Mouse (Mus musculus) lung, adult 18-20 months (tissue): ENCODE results near the gene Ccnl2.

ENCODE experiments used
- DNase-seq, 2 experiments: peaks; one replicate each; pipeline ENCODE4 v3.0.0; 2022; ENCODE audit warnings: mixed read lengths in 2 of 2

The Ccnl2 gene

GRCm38 (mm10) chr4:155840076-155841002 lies 28.1 kb downstream of the Ccnl2 start:
- DNase-seq = no peak

- peak; percentile 81 to 87 for DNase-seq
These were observed 28.7 kb downstream of the Ccnl2 start for GRCm38 (mm10) chr4:155841003-155841454.

- no peak for DNase-seq
These were observed 29.5 kb downstream of the Ccnl2 start for GRCm38 (mm10) chr4:155841651-155842270.

GRCm38 (mm10) chr4:155843231-155843630 lies 30.9 kb downstream of the Ccnl2 start:
- no peak for DNase-seq

- DNase-seq = peak; percentile 90 to 91
These were observed 34.7 kb downstream of the Ccnl2 start, which contains the start of gene Dvl1 for GRCm38 (mm10) chr4:155846871-155847578. Dvl1 (plus strand) TSS chr4:155847402.

GRCm38 (mm10) chr4:155847591-155848352 lies 35.5 kb downstream of the Ccnl2 start:
- peak; percentile 34 to 47 for DNase-seq

GRCm38 (mm10) chr4:155848434-155849095 lies 36.3 kb downstream of the Ccnl2 start:
- no peak for DNase-seq

GRCm38 (mm10) chr4:155849391-155849790 lies 37.1 kb downstream of the Ccnl2 start:
- DNase-seq = no peak

GRCm38 (mm10) chr4:155849792-155850451 lies 37.6 kb downstream of the Ccnl2 start:
- DNase-seq = no peak

- no peak for DNase-seq
These were observed 39.1 kb downstream of the Ccnl2 start for GRCm38 (mm10) chr4:155851368-155851767.

- DNase-seq = peak in 1 of 2 experiments; percentile 56
These were observed 39.7 kb downstream of the Ccnl2 start for GRCm38 (mm10) chr4:155851951-155852411.

GRCm38 (mm10) chr4:155853421-155853820 lies 41.1 kb downstream of the Ccnl2 start:
- DNase-seq = no peak

GRCm38 (mm10) chr4:155854991-155855390 lies 42.7 kb downstream of the Ccnl2 start:
- no peak for DNase-seq

- DNase-seq = no peak
These were observed 43.8 kb downstream of the Ccnl2 start for GRCm38 (mm10) chr4:155856071-155856470.

- no peak for DNase-seq
These were observed 44.6 kb downstream of the Ccnl2 start for GRCm38 (mm10) chr4:155856881-155857280.

GRCm38 (mm10) chr4:155859318-155859717 lies 47.0 kb downstream of the Ccnl2 start:
- DNase-seq = peak in 1 of 2 experiments; percentile 14

- no peak for DNase-seq
These were observed 49.5 kb downstream of the Ccnl2 start for GRCm38 (mm10) chr4:155861787-155862186.

GRCm38 (mm10) chr4:155863001-155863400 lies 50.7 kb downstream of the Ccnl2 start, which contains the start of gene Tas1r3:
Tas1r3 (minus strand) TSS chr4:155863362.
- DNase-seq = no peak

GRCm38 (mm10) chr4:155868614-155869298 lies 56.5 kb downstream of the Ccnl2 start:
- DNase-seq = peak; percentile 36 to 40

GRCm38 (mm10) chr4:155869317-155870033 lies 57.2 kb downstream of the Ccnl2 start, which contains the start of the genes Cptp and Ints11:
Cptp (minus strand) TSS chr4:155869440.
Ints11 (plus strand) TSS chr4:155869546.
- peak; percentile 97 to 98 for DNase-seq
